Mouse (Mus musculus) forebrain, embryonic 14.5 days (tissue): ENCODE results near the gene Cacng3. TPM values are rescaled to one million over a fixed set of nuclear protein-coding genes. Genes with fewer than 3 reads are reported as not detected.

ENCODE experiments used
- ATAC-seq: fragments of 200-750 bp; cut with Nextera tagmentation; 2 replicates; pipeline ENCODE4 v1.8.0; 2017; ENCODE audit warnings: mild to moderate bottlenecking, moderate library complexity
- DNase-seq: peaks from one replicate; pipeline ENCODE4 v3.0.0-alpha.2; 2015; ENCODE audit warnings: low spot score
- H3K27ac ChIP-seq: fragments of 300-500 bp; sonication (generic); 2 replicates; pipeline ENCODE4 v1.5.1; 2014; ENCODE audit warnings: low read depth, mild to moderate bottlenecking, control low read depth, low read length, moderate library complexity
- H3K27me3 ChIP-seq: fragments of 300-500 bp; sonication (generic); replicated peaks from 2 replicates; pipeline ENCODE4 v1.6.1; 2014; ENCODE audit warnings: low read length, control low read depth, mixed read lengths; ENCODE audit not compliant: control insufficient read depth, insufficient read depth
- H3K36me3 ChIP-seq: fragments of 300-500 bp; sonication (generic); 2 replicates; pipeline ENCODE4 v1.6.1; 2014; ENCODE audit warnings: low read length, control low read depth; ENCODE audit not compliant: control insufficient read depth, insufficient read depth
- H3K4me1 ChIP-seq: fragments of 300-500 bp; sonication (generic); 2 replicates; pipeline ENCODE4 v1.6.1; 2014; ENCODE audit warnings: antibody characterized with exemption, low read length, control low read depth; ENCODE audit not compliant: control insufficient read depth, insufficient read depth
- H3K4me2 ChIP-seq: fragments of 300-500 bp; sonication (generic); 2 replicates; pipeline ENCODE4 v1.6.1; 2014; ENCODE audit warnings: mild to moderate bottlenecking, control low read depth, low read length
- H3K4me3 ChIP-seq: fragments of 300-500 bp; sonication (generic); 2 replicates; pipeline ENCODE4 v1.5.1; 2014; ENCODE audit warnings: low read depth, low read length, control low read depth
- H3K9ac ChIP-seq: fragments of 300-500 bp; sonication (generic); 2 replicates; pipeline ENCODE4 v1.6.1; 2014; ENCODE audit warnings: mild to moderate bottlenecking, low read length, control low read depth, moderate library complexity
- H3K9me3 ChIP-seq: fragments of 300-500 bp; sonication (generic); replicated peaks from 2 replicates; pipeline ENCODE4 v1.6.1; 2016; ENCODE audit warnings: low read length, control low read depth, mixed read lengths; ENCODE audit not compliant: control insufficient read depth
- WGBS: fragments of 180-500 bp; shearing (Covaris S2); extraction: QIAGEN DNeasy Blood & Tissue Kit; methylation state at CpG from one replicate; pipeline ENCODE4 v1.1.7; 2014; 5-methylcytosine and 5-hydroxymethylcytosine counted together
- polyA plus RNA-seq: library from polyadenylated mRNA; unstranded; fragments of >200 nt; fragmentation: Nextera tagmentation; extraction: Ambion mirVana; gene quantifications from 2 replicates; pipeline ENCODE4 v1.2.1, GENCODE M21; 2014

Cacng3 gene
- polyA plus RNA-seq, 1 experiment from 2014 or later, result 5.1 TPM

GRCm38 (mm10) chr7:122649306-122649705, 21.0 kb upstream of the Cacng3 start:
- ATAC-seq (no peak), DNase-seq (no peak)
- no peaks in the 10 kb centered on the region for H3K36me3 ChIP-seq
- no peak overlapping the region for H3K4me2 ChIP-seq
- no peaks in the 10 kb centered on the region for H3K9me3 ChIP-seq
- no peaks in the 10 kb centered on the region for H3K27me3 ChIP-seq
- H3K4me1 ChIP-seq, result no peaks in the 10 kb centered on the region
- no peak overlapping the region for H3K27ac ChIP-seq
- no peak overlapping the region for H3K4me3 ChIP-seq
- no peak overlapping the region for H3K9ac ChIP-seq
- 82% methylated on average over 10 of the region's 10 CpGs for WGBS

GRCm38 (mm10) chr7:122652523-122652922, 17.8 kb upstream of the Cacng3 start:
- Histone ChIP-seq H3K27me3 (no peaks in the 10 kb centered on the region), H3K27ac (no peak overlapping the region), H3K9ac (no peak overlapping the region), H3K4me3 (no peak overlapping the region), H3K36me3 (no peaks in the 10 kb centered on the region), H3K4me1 (no peaks in the 10 kb centered on the region), H3K4me2 (no peak overlapping the region), H3K9me3 (no peaks in the 10 kb centered on the region)
- WGBS, result 89% methylated on average over 3 of the region's 3 CpGs
- ATAC-seq (no peak), DNase-seq (no peak)

- 96% methylated on average over 3 of the region's 3 CpGs for WGBS
- H3K4me2 ChIP-seq, result no peak overlapping the region
- ATAC-seq (no peak), DNase-seq (no peak)
- no peaks in the 10 kb centered on the region for H3K4me1 ChIP-seq
- H3K9ac ChIP-seq, result no peak overlapping the region
- no peaks in the 10 kb centered on the region for H3K9me3 ChIP-seq
- H3K4me3 ChIP-seq, result no peak overlapping the region
- no peaks in the 10 kb centered on the region for H3K36me3 ChIP-seq
- no peak overlapping the region for H3K27ac ChIP-seq
- no peaks in the 10 kb centered on the region for H3K27me3 ChIP-seq
These were observed 13.6 kb upstream of the Cacng3 start for GRCm38 (mm10) chr7:122656671-122657070.

- H3K9me3 ChIP-seq, result no peaks in the 10 kb centered on the region
- no peaks in the 10 kb centered on the region for H3K4me1 ChIP-seq
- 92% methylated on average over 5 of the region's 5 CpGs for WGBS
- ATAC-seq (no peak), DNase-seq (no peak)
- no peaks in the 10 kb centered on the region for H3K27me3 ChIP-seq
- no peak overlapping the region for H3K27ac ChIP-seq
- no peak overlapping the region for H3K4me2 ChIP-seq
- H3K36me3 ChIP-seq, result no peaks in the 10 kb centered on the region
- no peak overlapping the region for H3K9ac ChIP-seq
- H3K4me3 ChIP-seq, result no peak overlapping the region
These were observed 12.7 kb upstream of the Cacng3 start for GRCm38 (mm10) chr7:122657423-122658126.

GRCm38 (mm10) chr7:122665311-122666049, 4.8 kb upstream of the Cacng3 start:
- H3K9ac ChIP-seq, result no peak overlapping the region
- ATAC-seq (no peak), DNase-seq (no peak)
- H3K4me3 ChIP-seq, result no peak overlapping the region
- no peak overlapping the region for H3K27ac ChIP-seq
- H3K4me2 ChIP-seq, result no peak overlapping the region
- H3K27me3 ChIP-seq, result 0 out of 2 replicates have a peak, but pooled peaks cover 3% of the 10 kb centered on the region
- WGBS, result 85% methylated on average over 7 of the region's 7 CpGs
- no peaks in the 10 kb centered on the region for H3K4me1 ChIP-seq
- no peaks in the 10 kb centered on the region for H3K36me3 ChIP-seq
- H3K9me3 ChIP-seq, result no peaks in the 10 kb centered on the region

- no peak for ATAC-seq
- H3K36me3 ChIP-seq, result no peaks in the 10 kb centered on the region
- DNase-seq, result peak; percentile 67
- H3K4me3 ChIP-seq, result no peak overlapping the region
- H3K4me1 ChIP-seq, result no peaks in the 10 kb centered on the region
- no peaks in the 10 kb centered on the region for H3K9me3 ChIP-seq
- no peak overlapping the region for H3K4me2 ChIP-seq
- H3K9ac ChIP-seq, result no peak overlapping the region
- 0 out of 2 replicates have a peak, but pooled peaks cover 7% of the 10 kb centered on the region for H3K27me3 ChIP-seq
- 25% methylated on average over 5 of the region's 5 CpGs for WGBS
- no peak overlapping the region for H3K27ac ChIP-seq
These were observed 2.4 kb upstream of the Cacng3 start for GRCm38 (mm10) chr7:122667903-122668302.

- peak overlapping the region; percentile 40; the same call in 1 of the 2 replicates for H3K27ac ChIP-seq
- H3K9me3 ChIP-seq, result no peaks in the 10 kb centered on the region
- no peaks in the 10 kb centered on the region for H3K4me1 ChIP-seq
- no peaks in the 10 kb centered on the region for H3K36me3 ChIP-seq
- H3K4me2 ChIP-seq, result peak overlapping the region; percentile 61
- H3K4me3 ChIP-seq, result peak overlapping the region; percentile 31
- peak overlapping the region; percentile 56 for H3K9ac ChIP-seq
- DNase-seq (peak; percentile 87), ATAC-seq (peak; percentile 86)
- WGBS, result 6% methylated on average over 45 of the region's 45 CpGs
- 0 out of 2 replicates have a peak, but pooled peaks cover 7% of the 10 kb centered on the region for H3K27me3 ChIP-seq
These were observed 765 bp downstream of the Cacng3 start for GRCm38 (mm10) chr7:122670873-122671641.

- Histone ChIP-seq H3K27me3 (0 out of 2 replicates have a peak, but pooled peaks cover 7% of the 10 kb centered on the region), H3K9me3 (no peaks in the 10 kb centered on the region), H3K9ac (no peak overlapping the region), H3K27ac (no peak overlapping the region), H3K4me1 (no peaks in the 10 kb centered on the region), H3K4me2 (0 out of 2 replicates have a peak overlapping the region, but pooled peaks have one; percentile 3), H3K4me3 (no peak overlapping the region), H3K36me3 (no peaks in the 10 kb centered on the region)
- 48% methylated on average over 5 of the region's 5 CpGs for WGBS
- peak; percentile 40 for DNase-seq
- ATAC-seq, result no peak
These were observed 2.7 kb downstream of the Cacng3 start for GRCm38 (mm10) chr7:122672981-122673380.
